Mouse (Mus musculus) mouse embryonic stem cell (cell line): ENCODE results near the gene Olfml2b.

ENCODE experiments used
- in situ Hi-C, 2 experiments: fragments of 300-500 bp; cut with MboI; formaldehyde crosslinking; loops; 1 replicate in 1 of 2; 3 replicates in 1 of 2; pipeline ENCODE4 v1.14.3; 2019 to 2020; ENCODE audit warnings: low sequenced_read_pairs in 2 of 2, low pct_unique_long_range_greater_than_20kb in 1 of 2, mixed read lengths in 1 of 2; ENCODE audit not compliant: unreplicated experiment in 1 of 2

The Olfml2b gene

DNA sequence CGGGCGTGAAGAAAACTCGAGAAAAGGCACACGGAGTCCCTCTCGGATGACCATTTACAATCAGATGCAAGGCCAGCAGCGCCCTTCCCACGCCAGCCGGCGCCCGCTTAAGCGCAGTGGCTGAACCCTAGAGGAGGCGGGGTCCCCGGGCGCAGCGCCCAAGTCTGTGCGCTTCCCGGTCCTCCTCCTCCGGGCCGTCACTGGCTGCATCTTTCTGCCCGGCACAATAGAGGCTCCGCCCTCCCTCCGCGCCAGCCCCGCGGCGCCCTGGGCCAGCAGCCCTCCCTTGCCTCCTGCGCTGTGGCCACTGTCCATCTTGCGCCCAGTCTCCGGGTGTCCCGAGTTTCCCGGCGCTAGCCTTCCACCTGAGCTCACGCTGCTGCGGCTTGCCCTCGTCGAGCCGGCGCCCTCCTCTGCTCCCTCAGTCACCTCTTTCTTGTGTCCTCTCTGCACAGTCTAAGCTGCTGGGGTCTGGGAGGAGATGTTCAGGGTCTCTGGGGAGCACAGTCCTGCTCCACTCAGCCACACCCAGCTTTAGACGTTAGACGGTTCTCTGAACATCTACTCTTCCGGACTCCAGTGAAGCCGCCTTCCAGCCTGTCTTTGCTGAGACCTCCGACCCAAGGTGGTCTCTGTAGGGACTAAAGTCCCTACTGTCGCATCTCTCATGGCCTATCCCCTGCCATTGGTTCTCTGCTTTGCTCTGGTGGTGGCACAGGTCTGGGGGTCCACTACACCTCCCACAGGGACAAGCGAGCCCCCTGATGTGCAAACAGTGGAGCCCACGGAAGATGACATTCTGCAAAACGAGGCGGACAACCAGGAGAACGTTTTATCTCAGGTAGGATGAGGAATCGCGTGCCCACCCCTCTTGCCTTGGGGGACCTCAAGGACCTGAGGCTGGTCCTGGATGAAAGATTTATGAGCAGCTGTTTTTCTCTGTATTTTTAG, at the start of gene Olfml2b:
Olfml2b (plus strand) TSS at position 278 of the 951 bp plus-strand sequence.
- in situ Hi-C loops, result no loop called here

DNA sequence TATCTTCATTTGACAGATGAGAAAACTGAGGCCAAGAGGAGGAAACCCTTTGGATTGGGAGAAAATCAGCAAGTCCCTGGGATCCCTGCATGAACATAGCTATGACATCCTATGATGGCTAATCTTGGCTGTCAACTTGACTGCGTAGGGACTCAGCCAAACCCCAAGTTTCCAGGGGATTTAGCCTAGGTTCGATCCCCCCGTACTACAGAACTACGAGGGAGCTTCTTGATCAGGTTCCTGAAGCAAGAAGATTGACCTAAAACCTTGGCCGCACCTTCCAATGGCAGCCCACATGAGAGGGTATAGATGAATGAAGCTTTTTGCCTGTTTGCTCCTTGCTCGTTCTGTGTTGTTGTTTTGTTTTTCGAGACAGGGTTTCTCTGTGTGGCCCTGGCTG, 49.8 kb upstream of the Olfml2b start:
- in situ Hi-C loops, result no loop called here

DNA sequence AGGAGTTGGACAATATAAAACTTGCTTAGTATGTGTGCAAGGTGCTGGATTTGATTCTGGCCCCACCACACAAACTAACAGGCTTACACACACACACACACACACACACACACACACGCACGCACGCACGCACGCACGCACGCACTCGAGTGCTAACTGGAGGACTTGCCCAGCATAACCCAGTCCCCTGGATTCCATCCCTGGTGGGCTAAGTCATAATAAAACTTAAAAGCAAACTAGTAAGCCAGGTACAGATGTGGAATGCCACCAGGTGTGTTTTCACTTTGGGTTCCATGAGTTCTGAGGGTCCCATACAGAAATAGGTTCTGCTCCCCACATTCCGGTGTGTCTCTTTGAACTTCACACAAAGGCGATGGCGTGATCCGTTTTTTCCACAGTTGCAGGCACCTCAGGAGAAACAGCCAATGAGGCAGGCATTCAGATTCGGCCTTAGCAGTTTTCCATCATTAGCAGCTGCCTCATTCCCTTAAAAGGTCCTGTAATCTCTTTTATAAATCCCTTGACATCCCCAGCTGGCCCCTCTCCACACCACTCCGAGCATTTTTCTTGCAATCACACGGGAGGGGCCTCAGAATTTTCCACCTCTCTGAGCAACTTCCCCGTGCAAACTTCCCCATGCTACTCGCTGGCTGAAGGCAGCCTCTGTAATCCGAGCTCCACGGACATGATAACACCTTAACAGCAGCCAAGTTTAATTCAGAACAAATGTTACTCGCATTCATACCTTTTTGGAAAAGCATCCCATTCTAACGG, 38.9 kb upstream of the Olfml2b start:
- in situ Hi-C loops, result loop anchor here (10.0 to 25.0 kb wide), 2 partner anchors 381 to 393 kb away; partner anchors contain the start of gene Uhmk1 (in 1 of the 2)

DNA sequence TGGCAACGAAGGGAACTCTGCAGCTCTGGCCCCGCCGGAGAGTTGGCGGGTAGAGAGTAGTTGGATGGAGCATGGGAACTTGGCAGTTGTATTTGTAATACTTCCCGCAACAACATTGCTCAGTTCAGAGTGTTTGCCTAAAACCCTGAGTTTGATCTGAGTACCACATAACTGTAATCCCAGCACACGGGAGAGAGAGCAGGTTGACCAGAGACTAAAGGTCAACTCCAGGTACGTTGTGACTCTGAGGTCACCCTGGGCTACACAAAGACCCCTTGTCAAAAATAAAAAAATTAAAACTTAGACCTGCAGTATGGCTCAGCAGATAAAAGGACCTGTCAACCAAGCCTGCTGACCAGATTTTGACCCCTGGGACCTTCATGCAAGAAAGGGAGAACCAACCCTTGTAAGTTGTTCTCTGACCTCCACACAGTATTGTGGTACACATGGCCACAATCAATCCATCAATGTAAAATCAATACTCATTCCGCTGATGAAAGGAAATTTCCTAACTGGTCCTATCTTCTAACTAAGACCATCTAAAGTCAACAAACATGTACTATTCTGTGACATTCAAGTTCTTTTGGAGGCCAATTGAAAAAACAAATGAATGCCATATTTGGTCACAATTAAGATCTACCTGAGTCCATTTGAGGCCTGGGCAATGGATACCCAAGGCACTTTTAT, 37.0 kb upstream of the Olfml2b start:
- in situ Hi-C loops, result loop anchor here (10.0 to 25.0 kb wide), 2 partner anchors 383 to 395 kb away; partner anchors contain the start of gene Uhmk1 (in 1 of the 2)

DNA sequence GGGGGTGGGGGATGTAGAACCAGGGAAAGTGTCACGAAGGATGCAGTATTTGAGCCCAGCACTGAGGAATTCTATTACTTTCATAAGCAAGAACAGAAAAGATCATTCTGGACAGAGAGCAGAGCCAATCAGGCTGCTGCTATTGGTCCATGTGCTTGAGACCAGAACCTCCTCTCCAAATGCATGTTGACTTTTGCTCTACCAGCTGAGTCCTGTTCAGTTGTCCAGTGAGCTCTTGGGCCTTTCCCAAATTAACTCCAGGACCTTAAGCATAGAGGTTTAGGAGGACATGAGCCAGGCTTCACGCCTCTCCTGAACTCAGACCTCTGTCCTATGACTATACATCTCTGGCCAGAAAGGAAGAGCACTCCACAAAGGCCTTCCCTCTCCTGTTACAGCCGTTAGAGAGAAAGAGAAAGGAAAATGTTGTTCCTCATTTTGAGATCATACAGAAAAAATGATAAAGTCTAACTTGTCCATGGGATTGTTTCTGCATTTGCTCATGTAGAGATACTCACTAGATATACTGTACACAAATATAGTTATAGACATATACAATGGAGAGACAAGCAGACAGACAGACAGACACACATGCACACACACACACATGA, 35.8 kb upstream of the Olfml2b start:
- in situ Hi-C loops, result loop anchor here (10.0 to 25.0 kb wide), 2 partner anchors 384 to 396 kb away; partner anchors contain the start of gene Uhmk1 (in 1 of the 2)

DNA sequence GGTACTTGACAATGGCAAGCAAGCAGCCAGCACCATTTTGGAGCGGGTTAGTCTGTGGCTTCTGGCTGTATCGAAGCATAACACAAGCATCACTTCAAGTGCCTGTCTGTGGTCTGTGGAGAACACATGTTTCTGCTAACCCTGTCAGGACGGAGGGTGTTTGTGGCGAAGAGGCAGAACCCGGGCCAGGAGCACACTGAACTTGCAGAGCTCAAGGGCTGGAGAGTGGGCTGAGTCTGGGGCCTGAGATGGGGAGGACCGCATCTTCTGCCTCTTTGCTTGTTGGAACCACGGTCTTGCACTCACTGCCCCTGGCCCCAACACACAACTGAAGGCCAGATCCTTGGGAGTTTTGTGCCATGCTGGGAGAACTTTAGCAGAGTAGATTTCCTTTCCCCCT, 34.5 kb upstream of the Olfml2b start:
- in situ Hi-C loops, result loop anchor here (5.0 to 25.0 kb wide), 3 partner anchors 323 to 398 kb away; partner anchors contain the start of gene Uhmk1 (in 1 of the 2)

DNA sequence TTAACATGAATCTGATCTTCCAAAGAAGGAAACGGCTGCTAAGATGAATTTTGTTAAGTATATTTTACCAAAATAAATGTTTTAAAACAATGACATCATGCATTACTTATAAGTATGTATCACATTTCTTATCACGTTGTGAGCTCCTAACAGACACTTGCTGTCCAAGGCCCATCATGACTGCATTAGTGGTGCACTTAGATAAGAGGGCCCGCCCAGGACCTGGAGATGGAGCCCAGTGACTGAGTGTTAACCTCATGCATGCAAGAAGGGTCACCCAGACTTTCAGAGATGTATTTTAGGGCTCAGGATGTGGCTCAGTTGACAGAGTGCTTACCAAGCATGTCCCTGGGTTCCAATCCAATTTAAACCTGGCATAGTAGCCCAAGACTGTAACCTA, 34.0 kb upstream of the Olfml2b start:
- in situ Hi-C loops, result loop anchor here (5.0 to 25.0 kb wide), 2 partner anchors 323 to 398 kb away; partner anchors contain the start of gene Uhmk1 (in 1 of the 2)

DNA sequence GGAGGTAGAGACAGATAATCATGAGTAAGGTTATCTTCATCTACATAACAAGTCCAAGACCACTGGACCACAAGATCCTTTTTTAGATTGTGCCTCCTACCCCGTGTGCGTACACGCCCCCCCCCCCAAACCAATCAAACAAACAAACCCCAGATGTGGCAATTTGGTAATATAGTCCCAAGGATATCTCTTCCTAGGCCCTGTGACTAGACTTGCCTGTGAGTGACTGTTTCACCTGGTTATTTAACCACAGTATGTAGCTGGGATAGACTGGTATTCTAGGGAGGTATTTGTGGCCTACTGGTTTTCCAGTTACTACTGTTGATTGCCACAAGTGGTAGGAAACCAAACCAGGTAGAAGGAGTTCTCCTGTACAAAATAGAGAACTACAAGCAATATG, 33.6 kb upstream of the Olfml2b start:
- in situ Hi-C loops, result loop anchor here (5.0 to 25.0 kb wide), 2 partner anchors 323 to 398 kb away; partner anchors contain the start of gene Uhmk1 (in 1 of the 2)

DNA sequence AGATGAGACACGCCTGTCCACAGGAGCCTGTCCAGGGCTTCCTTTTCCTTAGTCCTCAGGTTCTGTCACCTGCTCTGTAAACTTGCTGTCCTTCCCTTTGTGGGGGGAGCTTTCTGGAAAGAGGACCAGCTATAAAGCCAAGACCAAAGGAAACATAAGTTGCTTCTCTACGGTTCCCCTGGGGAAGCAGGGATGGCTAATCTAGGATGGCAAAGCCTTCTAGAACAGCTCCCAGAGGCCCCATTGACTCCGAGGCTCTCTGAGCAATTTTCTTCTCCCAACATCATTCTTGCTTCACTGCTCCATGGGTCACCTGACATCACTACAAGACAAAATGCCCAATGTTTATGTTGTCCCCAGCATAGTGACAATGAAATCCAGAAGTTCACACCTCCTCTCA, 32.7 kb upstream of the Olfml2b start:
- in situ Hi-C loops, result loop anchor here (5.0 to 25.0 kb wide), 2 partner anchors 324 to 399 kb away; partner anchors contain the start of gene Uhmk1 (in 1 of the 2)

DNA sequence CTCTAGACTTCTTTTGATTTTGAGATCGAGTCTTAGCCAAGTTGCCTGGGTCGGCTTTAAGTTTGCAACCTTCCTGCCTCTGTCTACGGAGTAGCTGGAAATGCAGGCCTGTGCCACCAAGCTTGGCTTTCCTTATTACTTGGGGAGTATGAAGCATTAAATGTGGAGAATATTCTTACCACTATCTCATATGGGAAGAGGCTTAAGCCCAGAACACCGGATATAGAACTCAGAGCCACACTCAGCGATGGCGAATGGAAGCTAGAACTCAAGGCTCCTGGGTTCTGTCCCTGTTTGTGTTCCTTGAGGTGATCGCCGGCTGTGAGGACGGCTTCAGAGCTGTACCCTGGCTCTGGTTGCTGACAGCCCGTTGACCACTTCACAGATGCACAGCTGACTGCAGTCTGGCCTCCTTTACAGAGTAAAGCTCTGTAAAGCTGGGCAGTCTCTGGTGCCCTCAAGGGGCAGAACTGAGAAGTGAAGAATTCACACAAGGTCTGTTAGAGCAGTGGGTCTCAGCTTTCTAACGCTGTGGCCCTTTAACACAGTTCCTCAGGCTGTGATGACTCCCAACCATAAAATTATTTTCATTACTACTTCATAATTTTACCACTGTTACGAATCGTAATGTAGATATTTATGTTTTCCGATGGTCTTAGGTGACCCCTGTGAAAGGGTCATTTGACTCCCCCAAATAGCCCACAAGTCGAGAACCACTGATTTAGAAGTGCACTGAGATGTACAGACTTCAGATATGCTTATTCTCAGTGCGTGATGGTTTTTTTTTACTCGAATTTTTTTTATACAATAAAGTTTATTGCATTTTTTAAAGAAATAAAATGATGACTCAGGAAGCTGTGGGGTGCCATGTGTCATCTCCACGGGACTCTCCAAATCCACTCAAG, 31.1 kb upstream of the Olfml2b start:
- in situ Hi-C loops, result loop anchor here (5.0 to 25.0 kb wide), 2 partner anchors 326 to 401 kb away; partner anchors contain the start of gene Uhmk1 (in 1 of the 2)

DNA sequence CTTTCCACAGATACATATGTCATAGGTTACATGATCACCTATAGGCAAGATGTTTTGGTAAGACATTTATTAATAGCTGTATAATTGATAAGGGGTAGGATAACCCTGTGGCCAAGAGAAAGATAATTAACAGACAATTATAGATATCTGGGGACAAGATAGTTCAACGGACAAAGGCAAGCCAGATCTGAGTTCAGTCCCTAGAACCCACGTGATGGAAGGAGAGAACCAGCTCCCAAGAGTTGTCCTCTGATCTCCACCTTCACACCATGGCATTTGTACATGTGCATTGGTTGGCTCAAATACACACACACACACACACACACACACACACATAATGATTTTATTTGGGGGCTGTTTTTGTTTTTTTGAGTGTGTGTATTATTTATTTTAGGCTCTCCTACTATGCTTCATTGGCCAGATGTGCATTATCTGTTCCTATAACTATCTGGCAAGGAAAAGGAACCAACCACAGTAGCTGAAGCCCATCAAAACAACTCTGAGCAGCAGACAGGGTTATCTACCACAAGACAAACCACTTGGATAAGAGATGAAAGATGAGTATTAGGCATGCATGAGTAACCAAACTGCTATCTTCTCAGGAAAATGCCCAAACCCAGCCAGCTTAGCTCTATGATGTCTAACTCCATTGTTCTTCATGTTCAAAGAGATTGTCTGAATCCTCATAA, 24.5 kb upstream of the Olfml2b start:
- in situ Hi-C loops, result loop anchor here in 1 of 2 experiments (25.0 kb wide), 1 partner anchor 408 kb away; the partner anchor contains the start of gene Uhmk1

DNA sequence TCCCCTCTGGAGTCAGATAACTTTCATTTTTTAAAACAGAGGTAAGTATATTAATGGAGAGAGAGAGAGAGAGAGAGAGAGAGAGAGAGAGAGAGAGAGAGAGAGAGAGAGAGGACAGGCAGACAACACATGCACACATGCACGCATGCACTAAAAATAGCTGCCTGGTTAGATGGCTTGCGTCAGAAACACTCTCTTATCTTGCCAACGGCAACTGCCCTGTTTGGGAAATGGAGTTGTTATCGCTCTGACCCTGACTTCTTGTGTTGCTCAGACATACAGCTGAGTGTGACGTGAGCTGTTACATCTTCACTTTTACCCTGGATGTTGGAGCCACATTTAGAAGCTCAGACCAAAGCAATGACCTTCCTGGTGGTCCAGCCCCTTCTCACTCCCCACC, 21.4 kb upstream of the Olfml2b start:
- in situ Hi-C loops, result loop anchor here in 1 of 2 experiments (25.0 kb wide), 1 partner anchor 411 kb away; the partner anchor contains the start of gene Uhmk1

DNA sequence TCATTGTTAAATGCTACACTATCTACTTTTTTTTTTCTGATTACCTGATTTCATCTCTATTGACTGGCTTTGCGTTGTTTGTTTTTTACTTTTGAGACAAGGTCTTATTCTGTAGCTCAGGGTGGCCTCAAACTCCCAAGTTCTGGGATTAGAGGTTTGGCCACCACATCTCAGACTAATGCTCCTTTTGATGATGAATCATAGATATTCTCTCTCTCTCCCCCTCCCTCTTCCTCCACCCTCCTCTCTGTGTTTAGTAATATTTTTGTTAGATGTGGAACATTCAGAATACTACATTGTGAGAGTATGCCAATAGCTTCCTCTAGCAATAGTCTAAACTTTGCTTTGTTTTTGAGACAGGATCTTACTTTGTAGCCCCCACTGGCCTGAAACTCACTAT, 20.9 kb upstream of the Olfml2b start:
- in situ Hi-C loops, result loop anchor here in 1 of 2 experiments (25.0 kb wide), 1 partner anchor 411 kb away; the partner anchor contains the start of gene Uhmk1

DNA sequence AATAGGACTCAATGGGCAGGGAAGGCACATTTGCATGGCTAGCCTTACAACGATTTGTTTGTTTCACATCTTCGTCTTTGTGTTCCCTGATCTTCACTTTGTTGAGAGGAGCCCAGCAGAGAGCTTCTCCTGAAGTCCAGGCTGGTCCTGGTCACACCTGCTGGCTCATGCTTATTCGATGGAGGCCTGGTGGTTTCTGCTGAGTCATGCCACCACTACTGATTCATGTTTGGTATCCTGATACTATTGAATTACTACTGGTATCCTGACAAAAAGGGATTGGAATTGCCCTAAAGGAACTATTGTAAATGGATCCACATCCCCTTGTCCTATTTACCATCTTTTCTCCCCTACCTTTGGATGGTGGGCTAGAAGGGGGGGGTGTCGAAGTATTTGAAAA, 13.8 kb upstream of the Olfml2b start:
- in situ Hi-C loops, result no loop called here

DNA sequence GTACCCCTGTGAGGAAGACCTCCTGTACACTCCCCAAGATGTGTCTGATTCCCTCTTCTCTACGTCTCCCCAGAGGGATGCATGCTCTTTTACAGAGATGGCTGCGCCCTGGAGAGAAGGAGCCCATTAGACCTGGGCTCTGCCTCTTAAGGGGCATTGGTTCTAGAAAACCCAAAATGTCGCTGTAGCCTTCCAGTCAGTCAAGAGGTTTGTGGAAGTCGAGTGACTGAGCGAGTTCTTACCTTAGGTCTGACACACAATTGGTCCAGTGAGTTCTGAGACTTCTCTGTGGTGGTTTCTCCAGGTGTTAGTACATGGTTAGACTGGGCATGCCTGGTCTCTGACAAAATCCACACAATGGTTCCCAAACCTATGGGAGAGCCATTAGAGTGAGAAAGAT, 12.8 kb upstream of the Olfml2b start:
- in situ Hi-C loops, result no loop called here

DNA sequence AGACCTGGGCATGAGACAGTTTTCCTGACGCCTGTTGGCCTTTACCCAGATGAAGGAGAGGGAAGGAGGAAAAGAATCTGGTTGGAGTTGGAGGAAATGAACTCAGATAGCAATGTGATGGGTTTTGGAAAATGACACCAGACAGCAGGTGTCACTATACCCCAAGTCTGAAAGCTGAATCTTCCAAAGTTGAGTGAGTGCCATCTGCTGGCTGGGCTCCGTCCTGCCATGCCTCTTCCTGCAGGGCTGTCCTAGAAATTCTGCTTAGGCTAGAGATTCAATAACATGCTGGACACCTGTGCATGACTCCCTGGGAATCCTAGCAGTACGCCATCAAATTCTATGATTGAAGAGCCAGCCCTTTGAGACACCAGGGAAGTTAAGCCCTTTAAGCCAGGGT, 11.9 kb upstream of the Olfml2b start:
- in situ Hi-C loops, result no loop called here
